Mouse (Mus musculus) testis, adult 2 months (tissue): Measurements from ENCODE around the gene Usp46. TPM values are rescaled to one million over a fixed set of nuclear protein-coding genes. Genes with fewer than 3 reads are reported as not detected.

Source experiments
- H3K27ac ChIP-seq: fragments of 200-500 bp; 2 replicates; pipeline ENCODE4 v1.5.1; 2012; ENCODE audit warnings: low read depth, low read length; ENCODE audit not compliant: control insufficient read depth, insufficient read depth
- H3K27me3 ChIP-seq: fragments of 200-500 bp; 2 replicates; pipeline ENCODE4 v1.6.1; 2012; ENCODE audit warnings: mild to moderate bottlenecking, low read length, moderate library complexity; ENCODE audit not compliant: control insufficient read depth, insufficient read depth
- H3K36me3 ChIP-seq: fragments of 200-500 bp; 2 replicates; pipeline ENCODE4 v1.6.1; 2012; ENCODE audit warnings: mild to moderate bottlenecking, low read length; ENCODE audit not compliant: control insufficient read depth, insufficient read depth
- H3K4me1 ChIP-seq: fragments of 200-500 bp; 2 replicates; pipeline ENCODE4 v1.6.1; 2012; ENCODE audit warnings: low read length; ENCODE audit not compliant: control insufficient read depth, insufficient read depth
- H3K4me3 ChIP-seq: fragments of 200-500 bp; 2 replicates; pipeline ENCODE4 v1.5.1; 2012; ENCODE audit warnings: low read depth, mild to moderate bottlenecking, low read length, moderate library complexity, mixed read lengths; ENCODE audit not compliant: control insufficient read depth
- CTCF ChIP-seq: fragments of 200-500 bp; IDR thresholded peaks from 2 replicates; pipeline ENCODE4 v1.5.1; 2012; ENCODE audit warnings: low read depth, mild to moderate bottlenecking, inconsistent platforms, low read length, moderate library complexity; ENCODE audit not compliant: control insufficient read depth, insufficient read depth, insufficient replicate concordance
- POLR2A ChIP-seq: fragments of 200-500 bp; IDR thresholded peaks from 2 replicates; pipeline ENCODE4 v1.6.1; 2012; ENCODE audit warnings: low read depth, mild to moderate bottlenecking, inconsistent platforms, low read length, moderate library complexity; ENCODE audit not compliant: control insufficient read depth
- polyA plus RNA-seq: library from polyadenylated mRNA; depleted of rRNA; stranded (reverse); fragments of >200 nt; gene quantifications from 2 replicates; pipeline ENCODE4 v1.2.3, GENCODE M21; 2012

The Usp46 gene
- polyA plus RNA-seq, 1 experiment, result 20.4 TPM

GRCm38 (mm10) chr5:74068714-74069321 lies 587 bp upstream of the Usp46 start:
- Histone ChIP-seq H3K27me3 (peaks cover 2% of the 10 kb centered on the region; the same call in 1 of the 2 replicates), H3K4me3 (peak overlapping the region; percentile 93), H3K4me1 (peaks cover 4% of the 10 kb centered on the region), H3K36me3 (no peaks in the 10 kb centered on the region), H3K27ac (peak overlapping the region; percentile 58)
- TF ChIP-seq CTCF (no peak), POLR2A (no peak)

GRCm38 (mm10) chr5:74067346-74067745 lies 885 bp downstream of the Usp46 start:
- H3K4me1 ChIP-seq, result peaks cover 4% of the 10 kb centered on the region
- H3K27me3 ChIP-seq, result peaks cover 2% of the 10 kb centered on the region; the same call in 1 of the 2 replicates
- H3K4me3 ChIP-seq, result no peak overlapping the region
- no peaks in the 10 kb centered on the region for H3K36me3 ChIP-seq
- H3K27ac ChIP-seq, result no peak overlapping the region
- no peak for TF ChIP-seq POLR2A
- TF ChIP-seq CTCF, result no peak

DNA sequence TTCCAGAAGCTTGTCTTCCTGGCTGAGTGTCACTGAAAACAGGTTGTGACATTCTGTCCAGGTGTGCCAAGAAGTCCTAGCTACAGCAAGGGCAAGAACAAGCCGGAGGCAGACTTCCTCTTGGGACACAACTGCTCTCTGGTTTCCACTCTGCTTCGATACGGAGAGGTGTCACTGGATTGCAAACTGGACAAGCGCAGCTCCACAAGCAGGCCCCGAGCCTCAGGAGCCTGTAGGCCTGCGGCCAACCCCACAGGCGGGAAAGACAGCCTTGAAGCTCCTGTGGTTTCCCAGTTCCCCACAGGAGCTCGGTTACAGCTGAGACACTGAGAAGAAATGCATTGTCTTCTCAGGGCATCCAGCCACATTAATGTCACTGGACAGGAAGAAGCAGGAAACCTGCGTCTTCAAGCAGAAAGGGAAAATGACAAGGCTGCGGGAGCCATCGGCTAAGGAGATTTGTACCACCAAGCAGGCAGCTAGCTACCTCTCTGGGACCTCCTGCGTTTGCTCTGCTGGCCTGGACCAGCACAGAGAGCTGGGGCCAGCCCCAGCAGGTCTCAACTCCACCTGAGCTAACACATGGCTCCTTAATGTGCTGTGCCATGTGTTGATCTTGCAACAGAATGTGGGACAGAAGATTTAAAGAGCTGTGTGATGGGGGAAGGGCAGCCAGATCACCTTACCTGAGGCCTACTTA lies 1.7 kb downstream of the Usp46 start:
- no peaks in the 10 kb centered on the region for H3K36me3 ChIP-seq
- no peak overlapping the region for H3K27ac ChIP-seq
- no peak for TF ChIP-seq POLR2A
- no peak for TF ChIP-seq CTCF
- peaks cover 2% of the 10 kb centered on the region; the same call in 1 of the 2 replicates for H3K27me3 ChIP-seq
- peaks cover 6% of the 10 kb centered on the region for H3K4me1 ChIP-seq
- no peak overlapping the region for H3K4me3 ChIP-seq

- peaks cover 8% of the 10 kb centered on the region for H3K4me1 ChIP-seq
- TF ChIP-seq POLR2A (no peak), CTCF (no peak)
- no peak overlapping the region for H3K4me3 ChIP-seq
- peaks cover 2% of the 10 kb centered on the region; the same call in 1 of the 2 replicates for H3K27me3 ChIP-seq
- H3K27ac ChIP-seq, result no peak overlapping the region
- no peaks in the 10 kb centered on the region for H3K36me3 ChIP-seq
These were observed 2.5 kb downstream of the Usp46 start for GRCm38 (mm10) chr5:74065565-74066275.

DNA sequence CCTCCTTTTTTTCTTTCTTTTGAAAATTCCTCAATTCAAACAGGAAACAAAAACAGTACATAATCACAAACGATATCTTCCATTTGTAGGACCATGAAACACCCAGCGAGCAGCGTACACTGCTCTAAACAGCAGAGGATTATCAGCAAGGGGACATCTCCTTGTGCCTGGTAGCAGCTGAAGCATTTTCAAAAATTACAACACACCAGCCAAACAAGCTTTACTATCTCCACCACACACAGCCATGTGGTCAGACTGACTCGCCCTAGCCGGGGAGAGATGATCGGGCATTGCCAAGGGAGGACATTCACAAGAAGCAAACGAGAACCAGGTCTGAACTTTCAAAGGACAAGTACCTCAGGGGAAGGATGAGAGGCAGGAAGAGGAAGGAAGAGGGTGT lies 3.4 kb downstream of the Usp46 start:
- H3K27ac ChIP-seq, result no peak overlapping the region
- H3K4me3 ChIP-seq, result no peak overlapping the region
- H3K36me3 ChIP-seq, result no peaks in the 10 kb centered on the region
- H3K4me1 ChIP-seq, result peaks cover 8% of the 10 kb centered on the region
- TF ChIP-seq POLR2A (no peak), CTCF (no peak)
- peaks cover 2% of the 10 kb centered on the region; the same call in 1 of the 2 replicates for H3K27me3 ChIP-seq

DNA sequence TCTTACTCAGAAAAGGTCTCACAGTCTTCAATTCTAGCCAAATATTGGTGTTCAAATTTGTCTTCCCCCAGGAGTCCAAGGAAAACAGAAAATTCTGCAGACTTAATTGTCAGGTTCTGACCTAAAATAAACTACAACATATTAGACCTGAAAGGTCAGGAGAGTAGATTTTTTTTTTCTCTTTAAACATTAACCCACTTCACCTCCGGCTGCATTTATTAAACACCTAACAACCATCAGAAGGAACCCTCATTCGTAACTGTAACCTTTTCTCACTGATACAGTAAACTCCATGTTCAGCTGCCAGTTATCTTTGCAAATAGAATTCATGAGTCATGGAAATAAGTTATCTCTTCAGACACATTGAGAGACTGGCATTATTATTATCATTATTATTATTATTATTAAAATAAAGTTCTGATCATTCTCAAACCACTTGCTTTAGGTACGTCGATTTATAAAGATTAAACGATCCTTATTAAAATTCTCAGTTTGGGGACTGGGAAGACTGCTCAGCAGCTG lies 4.9 kb downstream of the Usp46 start:
- Histone ChIP-seq H3K36me3 (no peaks in the 10 kb centered on the region), H3K4me3 (no peak overlapping the region), H3K4me1 (peaks cover 8% of the 10 kb centered on the region), H3K27ac (no peak overlapping the region), H3K27me3 (peaks cover 1% of the 10 kb centered on the region; the same call in 1 of the 2 replicates)
- TF ChIP-seq CTCF (no peak), POLR2A (no peak)

DNA sequence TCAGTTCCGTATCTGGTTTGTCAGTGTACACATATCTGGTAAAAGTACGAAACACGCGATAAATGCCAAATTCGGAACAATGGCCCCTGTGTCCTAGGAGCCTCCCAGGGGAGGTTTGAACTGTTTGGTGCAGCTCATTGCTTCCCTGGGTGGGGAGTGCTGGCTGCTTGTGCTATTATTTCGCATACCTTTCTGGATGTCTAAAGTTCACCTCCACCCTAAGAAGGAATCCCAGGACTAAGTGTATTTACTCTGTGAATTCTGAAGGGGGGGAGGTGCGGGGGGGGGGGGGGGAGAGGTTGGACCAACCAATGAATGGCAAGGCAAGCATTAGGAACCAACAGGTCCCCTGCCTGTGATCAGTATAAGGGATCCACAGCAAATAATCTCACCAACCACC lies 6.0 kb downstream of the Usp46 start:
- peaks cover 7% of the 10 kb centered on the region for H3K4me1 ChIP-seq
- H3K27ac ChIP-seq, result no peak overlapping the region
- H3K4me3 ChIP-seq, result no peak overlapping the region
- H3K27me3 ChIP-seq, result no peaks in the 10 kb centered on the region
- no peaks in the 10 kb centered on the region for H3K36me3 ChIP-seq
- TF ChIP-seq POLR2A (no peak), CTCF (no peak)
